Mouse (Mus musculus) embryonic fibroblast, embryonic 13.5 days (primary cell): ENCODE results near the gene Wnt16.

Source experiments
- CTCF ChIP-seq: IDR thresholded peaks from 2 replicates; pipeline ENCODE4 v1.5.1; 2011; ENCODE audit warnings: mild to moderate bottlenecking, control low read depth, low read length, moderate library complexity, borderline replicate concordance; ENCODE audit not compliant: insufficient read depth
- POLR2A ChIP-seq: IDR thresholded peaks from 2 replicates; pipeline ENCODE4 v1.6.1; 2011; ENCODE audit warnings: low read depth, mild to moderate bottlenecking, control low read depth, low read length, moderate library complexity

DNA sequence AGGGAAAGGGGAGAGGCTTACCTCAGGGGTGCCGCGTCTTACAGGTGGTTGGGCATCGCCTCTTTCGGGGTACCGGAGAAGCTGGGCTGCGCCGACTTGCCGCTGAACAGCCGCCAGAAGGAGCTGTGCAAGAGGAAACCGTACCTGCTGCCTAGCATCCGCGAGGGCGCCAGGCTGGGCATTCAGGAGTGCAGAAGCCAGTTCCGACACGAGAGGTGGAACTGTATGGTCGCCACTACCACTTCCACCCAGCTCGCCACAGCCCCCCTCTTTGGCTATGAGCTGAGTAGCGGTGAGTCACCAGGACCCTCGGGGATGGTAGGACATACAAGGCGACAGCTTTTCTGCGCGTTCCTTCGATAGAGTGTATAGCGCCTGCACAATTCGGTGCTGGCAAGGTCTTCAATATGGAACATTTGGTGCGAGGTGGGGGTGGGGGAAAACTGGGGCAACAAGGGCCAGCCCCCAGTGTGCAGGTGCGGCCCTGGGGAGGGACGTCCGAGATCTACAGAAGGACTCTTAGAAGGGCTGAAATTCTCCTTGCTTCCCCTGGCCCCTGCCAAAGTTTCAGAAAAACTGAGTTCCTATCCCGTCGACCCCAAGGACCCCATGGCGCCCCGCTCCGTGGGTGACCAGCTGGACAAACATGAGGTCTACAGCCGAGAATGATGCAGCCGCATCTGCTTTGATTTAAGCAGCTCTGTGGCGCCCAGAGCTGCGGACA lies 872 bp downstream of the Wnt16 start:
- TF ChIP-seq CTCF (no peak), POLR2A (no peak)
